Mouse (Mus musculus) embryonic stem cell, embryonic (primary cell): Measurements from ENCODE around the gene Itih5.

ENCODE experiments used
- CTCF ChIA-PET, 4 experiments: fragments of 300-600 bp in 2 of 4; fragments of 350-600 bp in 2 of 4; sonication (Branson Sonifier 250); formaldehyde crosslinking; loops; one replicate each; lab custom pipeline; 2022; ENCODE audit warnings: inconsistent platforms in 2 of 4; lab: Charles Lee
- POLR2A ChIA-PET, 4 experiments: fragments of 300-600 bp in 2 of 4; fragments of 350-600 bp in 2 of 4; sonication (Branson Sonifier 250); formaldehyde crosslinking; loops; one replicate each; lab custom pipeline; 2022; ENCODE audit warnings: antibody characterized with exemption in 4 of 4, inconsistent platforms in 1 of 4; lab: Charles Lee

The Itih5 gene

DNA sequence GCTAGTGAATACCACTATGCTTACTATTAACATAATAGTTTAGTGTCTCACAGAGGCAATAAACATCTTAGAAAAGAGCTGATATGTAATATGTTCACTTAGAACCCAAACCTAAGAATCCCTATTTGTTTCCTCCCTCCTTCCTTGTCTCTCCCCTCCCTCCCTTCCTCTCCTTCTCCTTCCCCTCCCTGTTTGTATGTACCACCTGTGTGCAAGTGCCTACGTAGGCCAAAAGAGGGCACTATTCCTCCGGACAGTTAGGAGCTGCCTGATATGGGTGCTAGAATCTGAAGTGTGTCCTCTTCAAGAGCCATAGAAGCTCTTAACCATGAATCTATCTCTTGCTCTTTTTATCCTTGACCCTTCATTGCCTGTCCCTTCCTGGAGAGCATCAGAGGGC lies 83.2 kb downstream of the Itih5 start:
- CTCF ChIA-PET: interaction anchor here in 3 of 4 experiments (0.6 to 1.4 kb wide), 5 partner anchors 11 to 94 kb away, joined by 3 to 6 read pairs (median 4); no protein-coding TSS in a partner anchor
- POLR2A ChIA-PET: no interaction called here

- CTCF ChIA-PET: interaction anchor here in 2 of 4 experiments (0.7 to 1.3 kb wide), 2 partner anchors 9 to 183 kb away, joined by 3 to 7 read pairs; no protein-coding TSS in a partner anchor
- POLR2A ChIA-PET: no interaction called here
Observed at GRCm38 (mm10) chr2:10242970-10243369, 89.6 kb downstream of the Itih5 start.

DNA sequence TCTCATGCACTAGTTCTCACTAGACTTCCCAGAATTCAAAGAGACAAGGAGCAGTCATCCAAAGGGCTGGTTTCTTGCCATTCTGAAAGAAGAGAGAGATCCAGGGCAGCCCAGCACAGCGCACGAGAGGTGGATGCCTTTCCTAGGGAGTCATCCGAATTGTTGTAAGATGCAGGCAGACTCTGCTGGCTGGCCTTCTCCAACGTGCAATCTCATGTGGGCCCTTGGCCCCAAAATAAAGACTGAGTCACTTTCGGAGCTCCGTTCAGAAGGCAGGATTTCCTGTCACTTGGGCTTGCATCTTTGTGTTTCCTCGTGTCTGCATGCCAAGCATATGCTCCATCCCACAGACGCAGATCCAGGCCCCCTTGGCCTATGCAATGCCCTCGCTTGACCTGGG lies 97.1 kb downstream of the Itih5 start:
- POLR2A ChIA-PET: interaction anchor here in 1 of 4 experiments (1.4 kb wide), 1 partner anchor 13 kb away, joined by 3 read pairs; no protein-coding TSS in a partner anchor
- CTCF ChIA-PET: interaction anchor here in 1 of 4 experiments (1.1 kb wide), 1 partner anchor 10 kb away, joined by 3 read pairs; no protein-coding TSS in a partner anchor

- POLR2A ChIA-PET: interaction anchor here in 2 of 4 experiments (0.6 to 1.4 kb wide), 2 partner anchors 12 to 372 kb away, joined by 3 to 4 read pairs; no protein-coding TSS in a partner anchor
- CTCF ChIA-PET: interaction anchor here (0.6 to 1.3 kb wide), 5 partner anchors 10 to 183 kb away, joined by 3 to 6 read pairs (median 4); no protein-coding TSS in a partner anchor
Observed at GRCm38 (mm10) chr2:10250926-10251325, 97.6 kb downstream of the Itih5 start.

DNA sequence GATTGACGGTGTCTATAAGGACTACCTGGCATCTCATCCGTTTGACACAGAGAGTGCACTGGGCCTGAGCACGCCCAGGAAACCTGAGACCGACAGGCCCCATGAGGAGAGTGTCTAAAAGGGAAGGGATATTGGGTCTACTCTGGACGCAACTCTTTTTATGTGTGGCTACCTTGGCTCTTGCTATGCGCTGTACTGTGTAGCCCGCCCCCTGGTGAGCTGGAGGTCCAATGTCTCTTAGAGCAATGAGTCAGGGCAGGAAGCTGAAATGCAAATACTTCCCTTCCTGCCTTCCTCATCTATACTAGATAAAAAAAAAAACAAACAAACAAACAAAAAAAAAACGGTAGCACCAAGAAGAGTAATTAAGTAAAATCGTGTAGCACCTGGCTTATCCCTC lies 98.1 kb downstream of the Itih5 start:
- CTCF ChIA-PET: interaction anchor here (0.5 to 1.3 kb wide), 7 partner anchors 9 to 183 kb away, joined by 3 to 6 read pairs (median 4); no protein-coding TSS in a partner anchor
- POLR2A ChIA-PET: interaction anchor here in 2 of 4 experiments (0.6 to 1.4 kb wide), 2 partner anchors 12 to 373 kb away, joined by 3 to 4 read pairs; no protein-coding TSS in a partner anchor

DNA sequence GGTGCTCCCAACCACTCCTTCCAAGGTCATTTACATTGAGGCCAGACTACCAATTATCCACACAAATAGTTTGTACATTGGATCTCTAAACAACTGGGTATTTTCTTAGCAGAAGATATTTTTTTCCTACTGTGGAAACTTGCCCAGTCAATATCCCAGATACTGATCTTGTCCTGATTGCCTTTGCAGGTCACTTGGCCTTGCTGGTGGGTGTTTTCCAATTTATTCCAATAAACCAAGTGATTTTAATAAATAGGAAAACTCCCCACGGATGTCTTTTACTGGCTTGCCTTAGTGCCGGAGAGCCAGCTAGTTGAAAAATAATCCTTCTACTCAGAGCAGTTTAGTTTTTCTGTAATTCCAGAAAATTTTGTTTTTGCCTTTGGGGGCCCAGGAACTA lies 98.6 kb downstream of the Itih5 start:
- ChIA-PET POLR2A (interaction anchor here in 1 of 4 experiments (1.4 kb wide), 1 partner anchor 11 kb away, joined by 3 read pairs; no protein-coding TSS in a partner anchor), CTCF (interaction anchor here in 2 of 4 experiments (0.5 to 1.3 kb wide), 4 partner anchors 8 to 49 kb away, joined by 3 to 6 read pairs (median 4); no protein-coding TSS in a partner anchor)

- POLR2A ChIA-PET: interaction anchor here in 1 of 4 experiments (1.0 kb wide), 1 partner anchor 9 kb away, joined by 3 read pairs; no protein-coding TSS in a partner anchor
- CTCF ChIA-PET: no interaction called here
Observed at GRCm38 (mm10) chr2:10253351-10253750, 100.0 kb downstream of the Itih5 start.

DNA sequence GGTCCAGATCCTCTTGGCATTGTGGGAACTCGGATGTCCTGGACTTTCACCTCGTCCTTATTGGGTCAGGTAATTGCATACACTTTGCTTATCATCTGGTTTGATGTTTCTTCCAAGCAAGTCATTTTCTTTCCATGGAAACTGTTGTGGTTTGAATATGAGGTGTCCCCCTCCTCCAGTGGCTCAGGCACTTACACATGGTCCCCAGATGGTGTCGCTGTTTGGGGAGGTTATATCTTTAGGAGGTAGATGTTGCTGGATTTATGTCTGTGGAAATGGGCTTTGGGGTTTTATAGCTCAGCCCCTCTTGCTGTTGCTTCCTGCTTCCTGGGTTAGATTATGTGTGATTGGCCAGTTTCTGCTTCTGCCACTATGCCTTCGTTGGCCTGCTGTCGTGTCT lies 103.6 kb downstream of the Itih5 start:
- POLR2A ChIA-PET: no interaction called here

GRCm38 (mm10) chr2:10258312-10258711 lies 104.9 kb downstream of the Itih5 start:
- CTCF ChIA-PET: interaction anchor here in 1 of 4 experiments (1.3 to 1.8 kb wide), 2 partner anchors 26 to 42 kb away, joined by 3 to 4 read pairs; no protein-coding TSS in a partner anchor
- POLR2A ChIA-PET: no interaction called here

More for the DNA sequence above, 103.6 kb downstream of the Itih5 start:
- CTCF ChIA-PET: interaction anchor here in 1 of 4 experiments (1.8 kb wide), 1 partner anchor 28 kb away, joined by 4 read pairs; no protein-coding TSS in a partner anchor

DNA sequence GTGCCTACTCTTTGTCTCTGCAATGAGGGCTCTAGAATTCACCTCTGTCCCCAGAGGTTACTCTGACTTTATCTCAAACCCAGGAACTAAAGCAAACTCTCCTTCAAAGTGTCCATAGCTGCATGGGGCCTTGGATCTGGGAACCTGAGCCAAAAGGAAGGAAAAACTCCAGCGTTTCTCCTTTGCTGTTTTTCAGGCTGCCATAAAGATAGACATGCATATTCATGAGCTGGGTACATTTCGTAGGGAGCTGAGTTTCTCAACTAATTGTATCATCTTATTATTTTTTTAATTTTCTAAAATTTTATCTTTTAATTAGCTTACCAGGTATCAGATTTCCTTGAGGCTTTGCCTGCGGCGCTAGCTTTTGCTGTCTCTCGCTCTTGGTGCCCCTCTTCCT lies 106.7 kb downstream of the Itih5 start:
- ChIA-PET CTCF (interaction anchor here in 2 of 4 experiments (0.6 to 1.1 kb wide), 4 partner anchors 8 to 224 kb away, joined by 3 to 9 read pairs (median 4); no protein-coding TSS in a partner anchor), POLR2A (interaction anchor here in 3 of 4 experiments (0.7 to 1.8 kb wide), 4 partner anchors 16 to 180 kb away, joined by 3 to 5 read pairs (median 4); no protein-coding TSS in a partner anchor)

DNA sequence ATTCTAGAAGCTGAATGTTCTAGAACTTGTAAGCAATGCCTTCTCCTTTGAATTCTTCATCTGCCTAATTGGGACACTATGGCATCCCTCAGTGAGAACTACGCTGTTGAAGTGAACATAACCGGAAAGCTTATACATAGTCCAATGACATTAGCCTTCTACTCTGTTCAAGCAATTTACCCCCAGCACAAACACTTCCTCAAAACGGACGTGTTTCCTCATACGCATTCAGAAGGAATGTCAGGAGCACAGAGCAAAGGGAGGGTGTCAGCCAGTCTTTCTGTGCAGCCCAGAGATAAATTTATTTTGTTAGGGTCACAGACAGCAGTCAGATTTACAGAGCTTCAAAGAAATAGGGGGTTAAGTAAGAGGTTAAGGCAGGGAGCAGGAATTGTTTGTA lies 108.0 kb downstream of the Itih5 start:
- ChIA-PET CTCF (interaction anchor here in 1 of 4 experiments (1.2 to 1.4 kb wide), 2 partner anchors 118 to 160 kb away, joined by 3 read pairs; no protein-coding TSS in a partner anchor), POLR2A (interaction anchor here in 2 of 4 experiments (0.9 to 1.9 kb wide), 4 partner anchors 15 to 181 kb away, joined by 3 to 5 read pairs (median 4); partner anchors contain the start of genes Atp5c1 (in 1 of the 2) and Kin (in 1 of the 2))

DNA sequence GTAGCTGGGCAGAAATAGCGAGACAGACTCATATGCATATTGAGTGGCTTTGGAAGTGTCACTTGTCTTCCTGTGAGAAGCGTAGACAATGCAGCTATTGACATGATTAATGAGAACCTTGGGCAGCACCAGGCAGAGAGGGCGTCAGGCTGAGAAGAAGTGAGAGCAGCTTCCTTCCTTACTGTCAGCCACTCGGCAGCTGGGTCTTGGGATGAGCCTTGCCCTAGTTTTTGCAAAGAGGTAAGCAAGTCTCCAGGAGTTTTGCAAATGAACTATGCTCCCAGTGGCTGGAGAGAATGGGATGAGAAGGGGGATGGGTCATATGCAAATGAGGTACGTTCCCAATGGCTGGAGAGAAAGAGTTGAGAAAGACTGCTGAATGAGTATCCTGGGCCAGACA lies 109.4 kb downstream of the Itih5 start:
- CTCF ChIA-PET: interaction anchor here (0.6 to 2.0 kb wide), 9 partner anchors 11 to 439 kb away, joined by 3 to 8 read pairs (median 3); no protein-coding TSS in a partner anchor
- POLR2A ChIA-PET: interaction anchor here in 3 of 4 experiments (0.8 to 1.9 kb wide), 11 partner anchors 9 to 214 kb away, joined by 3 to 6 read pairs (median 3); partner anchors contain the start of genes Atp5c1 (in 1 of the 3) and Kin (in 1 of the 3)

DNA sequence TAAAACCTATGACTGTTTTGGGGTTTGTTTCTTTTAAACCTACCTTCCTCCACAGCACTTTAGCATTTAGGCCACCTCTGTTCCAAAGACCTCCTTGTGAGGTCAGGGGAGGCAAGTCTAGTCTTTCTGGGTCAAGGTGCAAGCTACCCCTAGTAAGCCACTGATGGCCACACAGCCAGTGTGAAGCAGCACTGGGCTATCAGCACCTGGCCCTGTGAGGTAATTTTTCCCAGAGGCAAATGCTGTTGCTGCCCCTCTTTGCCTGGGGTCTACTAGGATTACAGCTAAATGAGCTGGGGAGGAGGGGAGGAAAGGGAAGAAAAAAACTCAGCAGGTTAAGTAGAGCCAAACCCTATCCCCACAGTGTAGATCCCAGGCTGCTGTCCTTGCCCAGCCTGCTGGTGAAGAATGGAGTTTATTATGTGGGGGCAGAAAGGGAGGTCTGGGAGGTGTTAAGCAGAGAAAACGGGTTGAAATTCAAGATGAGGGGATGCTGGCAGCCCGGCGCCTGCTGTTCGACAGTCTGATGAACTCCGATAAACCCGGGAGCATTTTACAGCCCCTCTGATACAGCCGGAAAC lies 110.6 kb downstream of the Itih5 start:
- POLR2A ChIA-PET: interaction anchor here (1.1 to 1.7 kb wide), 5 partner anchors 9 to 184 kb away, joined by 3 to 6 read pairs (median 5); partner anchors contain the start of genes Atp5c1 (in 1 of the 4) and Kin (in 1 of the 4)
- CTCF ChIA-PET: interaction anchor here in 2 of 4 experiments (0.6 to 2.0 kb wide), 3 partner anchors 21 to 188 kb away, joined by 4 to 8 read pairs (median 6); no protein-coding TSS in a partner anchor

DNA sequence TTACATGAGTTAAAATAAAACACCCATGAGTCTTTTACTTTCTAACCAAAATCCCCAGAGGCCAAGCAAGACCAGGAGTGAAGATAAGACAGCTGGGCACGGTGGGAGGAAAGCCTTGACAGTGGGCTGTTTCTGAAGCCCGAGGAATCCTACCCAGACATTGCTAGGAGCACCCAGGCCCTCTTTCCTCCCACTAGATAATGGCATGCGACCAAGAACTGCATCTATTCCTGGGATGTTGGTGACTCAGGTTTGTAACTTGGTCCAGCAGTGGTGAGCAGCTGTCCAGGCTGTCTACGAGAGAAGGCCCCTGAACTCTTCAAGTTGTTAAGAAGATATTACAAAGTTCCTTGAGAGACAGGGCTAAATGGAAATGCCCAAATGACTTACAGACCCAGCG lies 112.5 kb downstream of the Itih5 start:
- ChIA-PET CTCF (no interaction called here), POLR2A (interaction anchor here in 1 of 4 experiments (1.2 kb wide), 1 partner anchor 11 kb away, joined by 3 read pairs; no protein-coding TSS in a partner anchor)

DNA sequence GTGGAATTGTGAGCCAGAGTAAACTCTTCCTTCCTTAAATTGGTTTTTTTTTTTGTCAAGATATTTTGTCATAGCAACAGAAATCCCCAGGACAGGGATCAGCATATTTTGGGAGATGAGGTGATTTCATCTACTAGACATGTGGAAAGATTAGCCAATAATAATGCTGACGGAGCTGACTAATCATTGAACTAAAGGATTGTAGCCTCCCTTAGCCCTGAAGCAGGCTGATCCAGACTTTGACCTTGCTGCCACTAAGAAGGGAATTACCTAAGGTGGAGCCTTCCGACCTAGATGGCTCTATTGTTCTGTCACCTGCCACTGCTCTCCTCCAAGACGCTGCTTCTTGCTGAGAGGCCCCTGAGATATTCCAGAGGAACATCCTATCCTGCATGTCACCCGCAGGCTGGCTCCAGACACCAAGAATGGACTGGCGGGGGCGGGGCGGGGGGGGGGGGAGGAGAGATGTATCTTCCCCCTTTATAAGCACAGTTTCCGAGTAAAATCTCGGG lies 119.3 kb downstream of the Itih5 start:
- CTCF ChIA-PET: interaction anchor here in 1 of 4 experiments (0.6 kb wide), 1 partner anchor 62 kb away, joined by 6 read pairs; no protein-coding TSS in a partner anchor
- POLR2A ChIA-PET: interaction anchor here in 1 of 4 experiments (1.0 kb wide), 1 partner anchor 9 kb away, joined by 5 read pairs; no protein-coding TSS in a partner anchor

GRCm38 (mm10) chr2:10273541-10274050 lies 120.2 kb downstream of the Itih5 start:
- ChIA-PET POLR2A (interaction anchor here in 1 of 4 experiments (1.0 kb wide), 1 partner anchor 30 kb away, joined by 6 read pairs; no protein-coding TSS in a partner anchor), CTCF (no interaction called here)

DNA sequence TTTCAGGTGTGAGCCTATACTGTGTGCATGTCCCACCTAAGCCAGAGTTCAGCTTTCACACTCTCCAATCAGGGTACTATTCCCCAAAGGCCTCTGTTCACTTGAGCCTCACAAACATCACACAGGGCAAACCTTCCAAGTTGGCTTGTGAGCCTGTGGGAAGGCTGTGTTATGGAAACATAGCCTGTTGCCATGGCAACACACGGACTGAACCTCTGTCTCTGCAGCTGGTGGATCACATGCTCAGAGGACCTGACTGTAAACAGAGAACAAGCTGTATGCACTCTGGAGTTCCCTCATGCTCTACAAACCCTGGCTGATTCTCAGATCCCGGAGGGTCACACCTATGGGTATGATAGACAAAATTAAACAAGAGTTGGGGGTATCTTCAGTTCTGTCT lies 122.8 kb downstream of the Itih5 start:
- CTCF ChIA-PET: interaction anchor here in 1 of 4 experiments (1.1 to 1.6 kb wide), 2 partner anchors 8 to 133 kb away, joined by 3 to 5 read pairs; no protein-coding TSS in a partner anchor
- POLR2A ChIA-PET: interaction anchor here in 3 of 4 experiments (0.6 to 1.6 kb wide), 13 partner anchors 10 to 355 kb away, joined by 3 to 6 read pairs (median 3); partner anchors contain the start of genes Atp5c1 (in 1 of the 3) and Kin (in 1 of the 3)
